Comparison of ENCODE assay signal across 8 mouse cellular contexts in genomic region chr7:16309318-16310019, GRCm38 (mm10). TPM values are rescaled to one million over a fixed set of nuclear protein-coding genes. Genes with fewer than 3 reads are reported as not detected.
A peak's percentile ranks its signal among the peaks of the same experiment; 100 is the strongest.
DNase-seq lines count a peak whose midpoint lies in the region; ATAC-seq and TF ChIP-seq lines count a peak whose summit lies in the region.

No protein-coding gene starts in this region.

- under 1% methylated on average over 61 of the region's 61 CpGs for WGBS in heart, embryonic 13.5 days
- WGBS in kidney, postnatal 0 days = under 1% methylated on average over 60 of the region's 61 CpGs
- 0% methylated on average over 53 of the region's 61 CpGs for WGBS in liver, embryonic 16.5 days (ENCODE audit: insufficient replicate concordance)
- WGBS in neural tube, embryonic 11.5 days = under 1% methylated on average over 56 of the region's 61 CpGs

- H3K27me3 ChIP-seq in erythroblast, embryonic 14.5 days (ENCODE audit: control insufficient read depth) = peaks cover 34% of the 10 kb centered on the region
- no peaks in the 10 kb centered on the region for H3K27me3 ChIP-seq in heart, embryonic 13.5 days (replicated peaks)
- no peaks in the 10 kb centered on the region for H3K27me3 ChIP-seq in kidney, postnatal 0 days (ENCODE audit: insufficient read depth, low read length)
- H3K27me3 ChIP-seq in liver, embryonic 16.5 days (ENCODE audit: control insufficient read depth, insufficient read depth, low read depth, low read length) = peaks cover 17% of the 10 kb centered on the region
- no peaks in the 10 kb centered on the region for H3K27me3 ChIP-seq in neural tube, embryonic 11.5 days (ENCODE audit: control insufficient read depth, insufficient read depth, low read length)
- no peaks in the 10 kb centered on the region for H3K27me3 ChIP-seq in testis, adult 2 months (ENCODE audit: control insufficient read depth, insufficient read depth, low read length)

- no peak; the same call in 1 of the 2 replicates for TF ChIP-seq CTCF in kidney, postnatal 0 days (IDR thresholded peaks at IDR 0.05; ENCODE audit: low read depth)
- no peak for TF ChIP-seq CTCF in testis, adult 2 months (IDR thresholded peaks at IDR 0.05; ENCODE audit: control insufficient read depth, insufficient read depth, insufficient replicate concordance, low read depth, low read length)

- H3K27ac ChIP-seq in brown adipose tissue, adult 24 weeks (replicated peaks; ENCODE audit: low read depth, low read length) = peak overlapping the region; percentile 45
- peak overlapping the region; percentile 99 for H3K27ac ChIP-seq in heart, embryonic 13.5 days (replicated peaks)
- peak overlapping the region; percentile 70 for H3K27ac ChIP-seq in kidney, postnatal 0 days
- peak overlapping the region; percentile 98 for H3K27ac ChIP-seq in liver, embryonic 16.5 days (ENCODE audit: low read length)
- peak overlapping the region; percentile 23; the same call in 1 of the 2 replicates for H3K27ac ChIP-seq in neural tube, embryonic 11.5 days (ENCODE audit: low read depth, low read length)
- H3K27ac ChIP-seq in testis, adult 2 months (ENCODE audit: control insufficient read depth, insufficient read depth, low read depth, low read length) = peak overlapping the region; percentile 63

- peak overlapping the region; percentile 99 for H3K4me2 ChIP-seq in heart, embryonic 13.5 days
- H3K4me2 ChIP-seq in kidney, postnatal 0 days (ENCODE audit: low read length) = peak overlapping the region; percentile 99
- H3K4me2 ChIP-seq in liver, embryonic 16.5 days (ENCODE audit: low read depth, low read length) = peak overlapping the region; percentile 100
- peak overlapping the region; percentile 99 for H3K4me2 ChIP-seq in neural tube, embryonic 11.5 days (ENCODE audit: low read depth)

- H3K4me3 ChIP-seq in brown adipose tissue, adult 24 weeks (ENCODE audit: insufficient read depth, low read depth, low read length) = peak overlapping the region; percentile 96
- peak overlapping the region; percentile 89 for H3K4me3 ChIP-seq in erythroblast, embryonic 14.5 days (replicated peaks)
- peak overlapping the region; percentile 76 for H3K4me3 ChIP-seq in heart, embryonic 13.5 days
- H3K4me3 ChIP-seq in kidney, postnatal 0 days (replicated peaks; ENCODE audit: low read depth, low read length) = peak overlapping the region; percentile 80
- peak overlapping the region; percentile 98 for H3K4me3 ChIP-seq in liver, embryonic 16.5 days (ENCODE audit: low read depth, low read length)
- H3K4me3 ChIP-seq in neural tube, embryonic 11.5 days (ENCODE audit: low read depth, low read length) = peak overlapping the region; percentile 76
- H3K4me3 ChIP-seq in testis, adult 2 months (ENCODE audit: control insufficient read depth, low read depth, low read length) = peak overlapping the region; percentile 84

- no peaks in the 10 kb centered on the region for H3K4me1 ChIP-seq in brown adipose tissue, adult 24 weeks (ENCODE audit: control insufficient read depth, insufficient read depth, insufficient read length, low read length)
- H3K4me1 ChIP-seq in erythroblast, embryonic 14.5 days (ENCODE audit: control insufficient read depth) = peaks cover 68% of the 10 kb centered on the region
- peaks cover 54% of the 10 kb centered on the region for H3K4me1 ChIP-seq in heart, embryonic 13.5 days
- peaks cover 27% of the 10 kb centered on the region for H3K4me1 ChIP-seq in kidney, postnatal 0 days (replicated peaks; ENCODE audit: insufficient read depth, low read length)
- H3K4me1 ChIP-seq in liver, embryonic 16.5 days (ENCODE audit: control insufficient read depth, low read depth, low read length) = peaks cover 58% of the 10 kb centered on the region
- H3K4me1 ChIP-seq in neural tube, embryonic 11.5 days (ENCODE audit: control insufficient read depth, insufficient read depth, low read length) = peaks cover 40% of the 10 kb centered on the region
- peaks cover 40% of the 10 kb centered on the region for H3K4me1 ChIP-seq in testis, adult 2 months (ENCODE audit: control insufficient read depth, insufficient read depth, low read length)

- ATAC-seq in CD4-positive, CD25-positive, alpha-beta regulatory T cell, adult 4 months = peak; percentile 39
- peak; percentile 58 for ATAC-seq in heart, embryonic 13.5 days (ENCODE audit: extremely low read depth, insufficient number of reproducible peaks, low FRiP score, low TSS enrichment)
- peak; percentile 11 for ATAC-seq in kidney, postnatal 0 days (replicated peaks; ENCODE audit: low FRiP score, low read depth)
- ATAC-seq in liver, embryonic 16.5 days (ENCODE audit: low read depth) = peak; percentile 64
- peak; percentile 24 for ATAC-seq in neural tube, embryonic 11.5 days (ENCODE audit: insufficient read depth, low FRiP score, low TSS enrichment)

- H3K36me3 ChIP-seq in erythroblast, embryonic 14.5 days (ENCODE audit: control insufficient read depth) = peaks cover 4% of the 10 kb centered on the region
- H3K36me3 ChIP-seq in heart, embryonic 13.5 days = no peaks in the 10 kb centered on the region
- no peaks in the 10 kb centered on the region for H3K36me3 ChIP-seq in kidney, postnatal 0 days (ENCODE audit: insufficient read depth, low read length)
- H3K36me3 ChIP-seq in liver, embryonic 16.5 days (ENCODE audit: control insufficient read depth, insufficient read depth) = no peaks in the 10 kb centered on the region
- no peaks in the 10 kb centered on the region for H3K36me3 ChIP-seq in neural tube, embryonic 11.5 days (ENCODE audit: control insufficient read depth, insufficient read depth, low read length)
- no peaks in the 10 kb centered on the region for H3K36me3 ChIP-seq in testis, adult 2 months (ENCODE audit: control insufficient read depth, insufficient read depth, low read length)

- H3K9me3 ChIP-seq in erythroblast, embryonic 14.5 days (ENCODE audit: control insufficient read depth, low read length) = no peaks in the 10 kb centered on the region; the same call in 1 of the 2 replicates
- H3K9me3 ChIP-seq in heart, embryonic 13.5 days = no peaks in the 10 kb centered on the region
- H3K9me3 ChIP-seq in kidney, postnatal 0 days (replicated peaks; ENCODE audit: low read length) = no peaks in the 10 kb centered on the region
- H3K9me3 ChIP-seq in liver, embryonic 16.5 days (replicated peaks; ENCODE audit: control insufficient read depth, low read length) = no peaks in the 10 kb centered on the region
- H3K9me3 ChIP-seq in neural tube, embryonic 11.5 days (ENCODE audit: control insufficient read depth, low read length) = no peaks in the 10 kb centered on the region

- TF ChIP-seq POLR2A in testis, adult 2 months (IDR thresholded peaks at IDR 0.05; ENCODE audit: control insufficient read depth, low read depth, low read length) = no peak; the same call in 1 of the 2 replicates

- H3K9ac ChIP-seq in heart, embryonic 13.5 days = peak overlapping the region; percentile 94
- H3K9ac ChIP-seq in kidney, postnatal 0 days (ENCODE audit: low read depth, low read length) = peak overlapping the region; percentile 67
- H3K9ac ChIP-seq in liver, embryonic 16.5 days (ENCODE audit: low read depth, low read length) = peak overlapping the region; percentile 97
- H3K9ac ChIP-seq in neural tube, embryonic 11.5 days (ENCODE audit: low read length) = peak overlapping the region; percentile 57

- peak; percentile 85 for DNase-seq in kidney, postnatal 0 days (ENCODE audit: low spot score)
- DNase-seq in neural tube, embryonic 11.5 days (ENCODE audit: low spot score) = peak; percentile 76

RNA-seq across cellular contexts. Expression of gene Bbc3, which starts 1.3 kb away (rescaled TPM):
- 1 to 10 TPM in 1 of 2 experiments, not detected in 1; 1.2 TPM for polyA plus RNA-seq in CD4-positive, CD25-positive, alpha-beta regulatory T cell, adult 4 months (2017; shearing (Covaris generic))
- polyA plus RNA-seq in brown adipose tissue, adult 24 weeks (2012; ENCODE audit: insufficient read depth, insufficient read length, missing spikeins) = 5.0 and 10.8 TPM in 2 replicates
- polyA plus RNA-seq in erythroblast, embryonic 14.5 days (2012) = 63.0 and 92.9 TPM in 2 replicates
- 8.2 and 8.8 TPM in 2 replicates for polyA plus RNA-seq in heart, embryonic 13.5 days (2015; fragmentation: Nextera tagmentation; extraction: Ambion mirVana)
- 12.4 and 13.1 TPM in 2 replicates for polyA plus RNA-seq in kidney, postnatal 0 days (2015; fragmentation: Nextera tagmentation; extraction: Ambion mirVana)
- 3.0 and 4.1 TPM in 2 replicates for polyA plus RNA-seq in liver, embryonic 16.5 days (2015; fragmentation: Nextera tagmentation; extraction: Ambion mirVana)
- polyA plus RNA-seq in neural tube, embryonic 11.5 days (2014; fragmentation: Nextera tagmentation; extraction: Ambion mirVana) = 8.4 and 11.9 TPM in 2 replicates
- polyA plus RNA-seq in testis, adult 2 months (2012; rRNA removed) = 4.0 and 6.1 TPM in 2 replicates

RNA-seq across cellular contexts. Expression of gene Ccdc9, which starts 22.9 kb away (rescaled TPM):
- polyA plus RNA-seq in CD4-positive, CD25-positive, alpha-beta regulatory T cell, adult 4 months (2017; shearing (Covaris generic)) = 10 to 100 TPM in 1 of 2 experiments, 1 to 10 TPM in 1; 7.6 to 13.1 TPM
- 26.4 and 28.6 TPM in 2 replicates for polyA plus RNA-seq in brown adipose tissue, adult 24 weeks (2012; ENCODE audit: insufficient read depth, insufficient read length, missing spikeins)
- polyA plus RNA-seq in erythroblast, embryonic 14.5 days (2012) = 6.3 and 7.0 TPM in 2 replicates
- polyA plus RNA-seq in heart, embryonic 13.5 days (2015; fragmentation: Nextera tagmentation; extraction: Ambion mirVana) = 14.3 and 16.5 TPM in 2 replicates
- polyA plus RNA-seq in kidney, postnatal 0 days (2015; fragmentation: Nextera tagmentation; extraction: Ambion mirVana) = 14.2 and 17.1 TPM in 2 replicates
- polyA plus RNA-seq in liver, embryonic 16.5 days (2015; fragmentation: Nextera tagmentation; extraction: Ambion mirVana) = 9.0 and 10.9 TPM in 2 replicates
- polyA plus RNA-seq in neural tube, embryonic 11.5 days (2014; fragmentation: Nextera tagmentation; extraction: Ambion mirVana) = 19.6 and 20.8 TPM in 2 replicates
- polyA plus RNA-seq in testis, adult 2 months (2012; rRNA removed) = 46.0 and 47.1 TPM in 2 replicates

RNA-seq across cellular contexts. Expression of gene Inafm1, which starts 36.1 kb away (rescaled TPM):
- 1 to 10 TPM; 1.0 to 2.3 TPM for polyA plus RNA-seq in CD4-positive, CD25-positive, alpha-beta regulatory T cell, adult 4 months (2017; shearing (Covaris generic))
- 16.0 and 17.2 TPM in 2 replicates for polyA plus RNA-seq in brown adipose tissue, adult 24 weeks (2012; ENCODE audit: insufficient read depth, insufficient read length, missing spikeins)
- 7.8 and 7.9 TPM in 2 replicates for polyA plus RNA-seq in erythroblast, embryonic 14.5 days (2012)
- 10.7 TPM in 2 replicates for polyA plus RNA-seq in heart, embryonic 13.5 days (2015; fragmentation: Nextera tagmentation; extraction: Ambion mirVana)
- polyA plus RNA-seq in kidney, postnatal 0 days (2015; fragmentation: Nextera tagmentation; extraction: Ambion mirVana) = 28.2 and 32.0 TPM in 2 replicates
- 3.5 and 4.4 TPM in 2 replicates for polyA plus RNA-seq in liver, embryonic 16.5 days (2015; fragmentation: Nextera tagmentation; extraction: Ambion mirVana)
- polyA plus RNA-seq in neural tube, embryonic 11.5 days (2014; fragmentation: Nextera tagmentation; extraction: Ambion mirVana) = 12.7 and 13.8 TPM in 2 replicates
- polyA plus RNA-seq in testis, adult 2 months (2012; rRNA removed) = 19.5 and 22.5 TPM in 2 replicates

RNA-seq across cellular contexts. Expression of gene C5ar1, which starts 50.1 kb away (rescaled TPM):
- not detected for polyA plus RNA-seq in CD4-positive, CD25-positive, alpha-beta regulatory T cell, adult 4 months (2017; shearing (Covaris generic))
- polyA plus RNA-seq in brown adipose tissue, adult 24 weeks (2012; ENCODE audit: insufficient read depth, insufficient read length, missing spikeins) = 3.6 and 5.2 TPM in 2 replicates
- 0.02 TPM in 1 of 2 replicates, not detected in the other for polyA plus RNA-seq in erythroblast, embryonic 14.5 days (2012)
- polyA plus RNA-seq in heart, embryonic 13.5 days (2015; fragmentation: Nextera tagmentation; extraction: Ambion mirVana) = 1.5 and 2.2 TPM in 2 replicates
- 3.1 and 3.4 TPM in 2 replicates for polyA plus RNA-seq in kidney, postnatal 0 days (2015; fragmentation: Nextera tagmentation; extraction: Ambion mirVana)
- polyA plus RNA-seq in liver, embryonic 16.5 days (2015; fragmentation: Nextera tagmentation; extraction: Ambion mirVana) = 4.0 and 4.6 TPM in 2 replicates
- 2.1 and 2.3 TPM in 2 replicates for polyA plus RNA-seq in neural tube, embryonic 11.5 days (2014; fragmentation: Nextera tagmentation; extraction: Ambion mirVana)
- 0.53 and 0.65 TPM in 2 replicates for polyA plus RNA-seq in testis, adult 2 months (2012; rRNA removed)

Comparison
In these comparisons a context has a peak if more than half of its experiments do, and no peak if none do; other contexts are left out.
1. Peak in every context shown above with its lines: DNase-seq, ATAC-seq, H3K4me3 ChIP-seq and H3K27ac ChIP-seq.
2. ATAC-seq: peak in every context shown above with its lines; median percentile 64 in liver, embryonic 16.5 days; 58 in heart, embryonic 13.5 days; 39 in CD4-positive, CD25-positive, alpha-beta regulatory T cell, adult 4 months; 24 in neural tube, embryonic 11.5 days; 11 in kidney, postnatal 0 days.
3. H3K27ac ChIP-seq: peak in every context shown above with its lines; median percentile 99 in heart, embryonic 13.5 days; 98 in liver, embryonic 16.5 days; 70 in kidney, postnatal 0 days; 63 in testis, adult 2 months; 45 in brown adipose tissue, adult 24 weeks; 23 in neural tube, embryonic 11.5 days.